Comparison of ENCODE assay signal across 18 mouse cellular contexts in genomic region chr1:76832311-76832710, GRCm38 (mm10).
DNase-seq lines count a peak whose midpoint lies in the region; ATAC-seq and TF ChIP-seq lines count a peak whose summit lies in the region.
"Had no signal": no experiment of that assay in that cellular context is flagged by ENCODE, and none has a peak within 500 bp of the region (broad histone marks: within the 10 kb centered on the region; RNA-seq: fewer than 3 reads in every experiment).

No protein-coding gene starts in this region.

- no peak overlapping the region for H3K4me3 ChIP-seq in lung, embryonic 14.5 days (ENCODE audit: low read depth, low read length)
- no peak overlapping the region for H3K4me3 ChIP-seq in limb, embryonic 11.5 days (ENCODE audit: low read depth, low read length)
- H3K4me3 ChIP-seq in midbrain, embryonic 15.5 days = no peak overlapping the region
- H3K4me3 ChIP-seq: embryonic facial prominence, embryonic 12.5 days; heart, embryonic 12.5 days; hindbrain, embryonic 10.5 days had no signal

- ATAC-seq in lung, embryonic 14.5 days (ENCODE audit: insufficient read depth) = no peak
- no peak for ATAC-seq in limb, embryonic 11.5 days (ENCODE audit: insufficient number of reproducible peaks, low FRiP score, low TSS enrichment, low read depth)
- ATAC-seq in midbrain, embryonic 15.5 days (replicated peaks) = no peak
- ATAC-seq: activated CD4-positive, CD25-positive, alpha-beta regulatory T cell, adult 4 months; forebrain, embryonic 16.5 days; Patski had no signal

- H3K4me1 ChIP-seq in lung, embryonic 14.5 days (ENCODE audit: insufficient read depth) = no peaks in the 10 kb centered on the region
- H3K4me1 ChIP-seq in limb, embryonic 11.5 days (ENCODE audit: control insufficient read depth, insufficient read depth, low read length) = peaks cover 8% of the 10 kb centered on the region
- H3K4me1 ChIP-seq in midbrain, embryonic 15.5 days = 0 out of 2 replicates have a peak, but pooled peaks cover 4% of the 10 kb centered on the region
- H3K4me1 ChIP-seq: heart, embryonic 12.5 days; hindbrain, embryonic 10.5 days had no signal

- DNase-seq in lung, embryonic 14.5 days = peak; percentile 82
- no peak for DNase-seq in lung, postnatal 25 days (ENCODE audit: low spot score)
- DNase-seq in embryo, embryonic 11.5 days (ENCODE audit: low read depth, low spot score) = peak; percentile 24
- DNase-seq in limb, embryonic 11.5 days (ENCODE audit: low spot score) = peak; percentile 71
- no peak for DNase-seq in heart, adult 11 months
- DNase-seq: adrenal gland, postnatal 25 days; cerebellum, adult 2 months; cerebellum, postnatal 10 days; gastrocnemius, postnatal 14 days had no signal

- H3K9me3 ChIP-seq in lung, embryonic 14.5 days (ENCODE audit: low read depth, low read length) = no peaks in the 10 kb centered on the region
- no peaks in the 10 kb centered on the region for H3K9me3 ChIP-seq in limb, embryonic 11.5 days (ENCODE audit: control insufficient read depth, low read length)
- H3K9me3 ChIP-seq in midbrain, embryonic 15.5 days = no peaks in the 10 kb centered on the region
- H3K9me3 ChIP-seq: embryonic facial prominence, embryonic 12.5 days; heart, embryonic 12.5 days; hindbrain, embryonic 10.5 days had no signal

- WGBS in lung, embryonic 14.5 days = 6% methylated on average over 2 of the region's 2 CpGs
- WGBS in limb, embryonic 11.5 days = 9% methylated on average over 2 of the region's 2 CpGs
- 73% methylated on average over 2 of the region's 2 CpGs for WGBS in midbrain, embryonic 15.5 days

- no peaks in the 10 kb centered on the region for H3K27me3 ChIP-seq in lung, embryonic 14.5 days (ENCODE audit: insufficient read depth, low read length)
- H3K27me3 ChIP-seq in limb, embryonic 11.5 days (ENCODE audit: control insufficient read depth, insufficient read depth, low read length) = no peaks in the 10 kb centered on the region
- no peaks in the 10 kb centered on the region for H3K27me3 ChIP-seq in midbrain, embryonic 15.5 days (replicated peaks)
- H3K27me3 ChIP-seq: CH12.LX; embryonic facial prominence, embryonic 12.5 days; heart, embryonic 12.5 days; Patski had no signal

- no peak overlapping the region for H3K4me2 ChIP-seq in lung, embryonic 14.5 days
- H3K4me2 ChIP-seq in limb, embryonic 11.5 days (ENCODE audit: low read depth, severe bottlenecking) = no peak overlapping the region
- no peak overlapping the region for H3K4me2 ChIP-seq in midbrain, embryonic 15.5 days
- H3K4me2 ChIP-seq: embryonic facial prominence, embryonic 12.5 days; heart, embryonic 12.5 days; hindbrain, embryonic 14.5 days had no signal

- no peak overlapping the region for H3K9ac ChIP-seq in lung, embryonic 14.5 days
- H3K9ac ChIP-seq in limb, embryonic 11.5 days (ENCODE audit: low read length) = no peak overlapping the region
- no peak overlapping the region for H3K9ac ChIP-seq in midbrain, embryonic 15.5 days
- H3K9ac ChIP-seq: embryonic facial prominence, embryonic 12.5 days; heart, embryonic 12.5 days; hindbrain, embryonic 14.5 days had no signal

- no peak for TF ChIP-seq CTCF in lung, embryonic 14.5 days (IDR thresholded peaks at IDR 0.05; ENCODE audit: low read depth)

- no peaks in the 10 kb centered on the region for H3K36me3 ChIP-seq in lung, embryonic 14.5 days (ENCODE audit: insufficient read depth)
- no peaks in the 10 kb centered on the region for H3K36me3 ChIP-seq in limb, embryonic 11.5 days (ENCODE audit: control insufficient read depth, insufficient read depth, low read length)
- H3K36me3 ChIP-seq in midbrain, embryonic 15.5 days (replicated peaks) = no peaks in the 10 kb centered on the region
- H3K36me3 ChIP-seq: embryonic facial prominence, embryonic 12.5 days; heart, embryonic 12.5 days; hindbrain, embryonic 10.5 days had no signal

- no peak overlapping the region for H3K27ac ChIP-seq in lung, embryonic 14.5 days (ENCODE audit: low read depth)
- no peak overlapping the region for H3K27ac ChIP-seq in limb, embryonic 11.5 days (replicated peaks; ENCODE audit: low read depth, low read length)
- H3K27ac ChIP-seq in midbrain, embryonic 15.5 days = no peak overlapping the region
- H3K27ac ChIP-seq: embryonic facial prominence, embryonic 12.5 days; hindbrain, embryonic 10.5 days; hindbrain, embryonic 14.5 days had no signal

Comparison
In these comparisons a context has a peak if more than half of its experiments do, and no peak if none do; other contexts are left out.
1. DNase-seq: peak in lung, embryonic 14.5 days (single experiment), embryo, embryonic 11.5 days (single experiment) and limb, embryonic 11.5 days (single experiment); none in lung, postnatal 25 days (single experiment) and heart, adult 11 months (single experiment).